Mouse (Mus musculus): ENCODE measurements around the gene Lamtor4. TPM values are rescaled to one million over a fixed set of nuclear protein-coding genes. Genes with fewer than 3 reads are reported as not detected.

Gene Lamtor4
- total RNA-seq, 2 experiments from 2014 or later: 47.7 to 49.6 TPM

DNA sequence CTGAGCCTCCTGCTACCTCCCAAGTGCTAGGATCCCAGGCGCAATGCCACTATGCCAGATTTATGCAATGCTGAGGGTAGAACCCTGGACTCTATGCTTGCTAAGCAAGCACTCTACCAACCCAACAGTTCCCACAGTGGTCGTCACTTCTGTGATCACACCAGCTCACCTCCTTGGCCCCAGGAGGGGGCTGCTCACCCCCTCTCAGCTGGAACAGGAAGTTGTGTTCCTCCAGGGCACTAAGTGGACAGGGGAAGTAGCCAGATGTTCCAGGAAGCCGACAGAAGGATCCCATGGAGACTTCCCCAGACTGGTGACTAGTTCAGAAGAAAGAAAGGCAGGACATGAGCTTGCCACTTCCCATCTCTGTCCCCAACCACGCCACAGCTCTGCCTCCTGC, 6.7 kb downstream of the Lamtor4 start:
- intact Hi-C loops (cut with DNase I): loop anchor here (5.0 kb wide), 1 partner anchor 180 kb away; the partner anchor contains the start of gene Zfp157
- Histone ChIP-seq H3K4me3 (no peak overlapping the region; the same call in 1 of the 2 replicates), H3K27ac (no peak overlapping the region)
- DNase-seq (ENCODE audit: extremely low spot score in 1 of 2, low spot score in 2 of 2): no peak
- TF ChIP-seq CTCF (IDR thresholded peaks at IDR 0.05): no peak

DNA sequence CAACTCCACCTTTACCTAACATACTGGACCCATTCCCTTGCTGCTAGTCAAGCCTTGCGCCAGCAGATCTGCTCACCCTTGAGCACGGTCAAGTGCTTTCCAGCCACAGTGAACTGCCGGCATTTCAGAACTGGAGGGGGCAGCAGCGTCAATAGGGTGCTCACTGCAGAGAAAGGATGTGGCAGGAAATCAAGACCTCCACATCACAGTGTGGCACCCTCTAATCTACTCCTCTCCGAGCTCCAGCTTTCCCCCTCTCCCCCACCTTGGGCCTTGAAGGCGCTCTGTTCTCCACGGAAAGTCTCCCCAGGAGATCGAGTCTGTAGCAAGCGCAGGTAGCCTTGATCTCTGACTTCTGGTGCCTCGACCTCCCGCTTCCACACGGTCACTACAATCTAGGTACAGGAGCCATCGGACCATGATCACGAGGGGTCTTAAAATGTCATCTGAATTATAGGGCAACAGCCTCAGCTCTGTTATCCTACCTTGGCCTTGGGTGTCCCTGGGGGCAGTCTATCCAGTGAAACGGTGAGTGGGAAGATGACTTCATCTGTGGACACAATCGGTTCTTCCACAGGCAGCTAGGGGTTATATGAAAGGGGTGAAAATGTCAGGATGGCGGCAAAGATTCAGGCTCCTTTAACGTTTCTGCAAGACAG, 7.4 kb downstream of the Lamtor4 start:
- Histone ChIP-seq H3K4me3 (peak overlapping the region; percentile 99), H3K27ac (peak overlapping the region; percentile 92)
- intact Hi-C loops (cut with DNase I): loop anchor here (5.0 kb wide), 1 partner anchor 180 kb away; the partner anchor contains the start of gene Zfp157
- TF ChIP-seq CTCF (IDR thresholded peaks at IDR 0.05): no peak
- peak in 1 of 2 experiments; percentile 11 for DNase-seq (ENCODE audit: extremely low spot score in 1 of 2, low spot score in 2 of 2)

DNA sequence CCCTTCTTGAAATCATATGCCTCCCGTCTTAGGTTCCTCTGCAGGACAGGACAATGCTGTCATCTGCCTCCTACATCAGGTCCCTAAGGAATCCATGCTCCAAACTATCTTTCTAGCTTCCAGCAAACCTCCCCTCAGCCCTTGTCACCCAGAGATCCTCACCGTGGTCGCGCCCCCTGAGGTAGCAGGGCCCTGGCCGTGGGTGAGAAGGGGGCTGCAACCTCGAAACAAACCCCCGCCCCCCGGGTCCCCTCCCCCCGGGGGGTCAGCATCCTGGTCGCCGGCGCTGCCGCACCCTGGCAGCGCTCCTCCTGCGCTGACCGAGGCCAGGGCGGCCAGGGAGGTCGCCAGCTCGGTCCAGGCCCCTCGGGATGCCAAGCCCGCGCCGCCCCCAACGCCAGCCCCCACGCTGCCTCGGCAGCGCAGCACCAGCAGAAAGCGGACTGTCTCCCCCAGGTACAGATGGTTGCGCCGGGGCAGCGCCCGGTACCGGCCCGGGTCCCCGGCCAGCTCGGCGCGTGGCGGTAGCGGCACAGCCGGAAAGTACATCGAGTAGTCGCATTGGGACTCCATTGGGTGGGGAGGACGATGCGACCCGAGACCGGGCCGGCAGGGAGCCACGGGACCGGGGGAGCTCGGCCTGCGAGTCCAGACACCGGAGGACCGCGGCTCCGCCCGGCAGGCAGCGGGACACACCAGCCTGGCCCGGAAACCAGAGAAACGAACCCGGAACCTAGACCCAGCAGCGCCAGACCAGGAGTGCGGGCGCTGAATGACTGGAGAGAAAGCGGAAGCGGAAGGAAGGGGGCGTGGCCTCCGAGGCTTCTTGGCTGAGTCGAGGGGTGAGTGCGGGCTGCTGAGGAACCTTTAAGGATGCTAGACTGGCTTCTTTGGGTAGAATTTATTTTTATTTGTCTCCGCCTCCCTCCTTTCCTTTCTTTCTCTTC, 8.3 kb downstream of the Lamtor4 start, which contains the start of gene BC037034:
BC037034 (minus strand) TSS at position 774 of the 947 bp plus-strand sequence.
- TF ChIP-seq CTCF (IDR thresholded peaks at IDR 0.05): no peak
- intact Hi-C loops (cut with DNase I): loop anchor here (5.0 kb wide), 1 partner anchor 179 kb away; the partner anchor contains the start of gene Zfp157
- peak; percentile 88 to 90 for DNase-seq (ENCODE audit: extremely low spot score in 1 of 2, low spot score in 2 of 2)

DNA sequence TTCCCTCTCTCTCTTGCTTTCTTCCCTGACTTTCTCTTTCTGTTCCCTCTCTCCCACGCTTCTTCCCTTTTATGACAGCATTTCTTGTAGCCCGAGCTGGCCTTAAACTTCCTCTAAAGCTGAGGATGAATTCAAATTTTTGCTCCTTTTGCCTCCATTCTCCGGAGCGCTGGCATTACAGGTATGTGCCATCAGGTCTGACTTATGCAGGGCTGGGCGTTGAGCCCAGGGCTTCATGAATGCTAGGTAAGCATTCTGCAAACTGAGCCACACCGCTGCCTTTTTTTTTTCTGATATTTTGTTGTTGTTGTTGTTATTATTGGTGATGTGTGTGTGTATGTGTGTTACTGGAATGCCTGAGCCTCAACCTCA, 8.9 kb downstream of the Lamtor4 start:
- Histone ChIP-seq H3K27ac (peak overlapping the region; percentile 92), H3K4me3 (peak overlapping the region; percentile 99)
- no peak for DNase-seq (ENCODE audit: extremely low spot score in 1 of 2, low spot score in 2 of 2)
- intact Hi-C loops (cut with DNase I): loop anchor here (5.0 kb wide), 1 partner anchor 178 kb away; the partner anchor contains the start of gene Zfp157
- no peak for TF ChIP-seq CTCF (IDR thresholded peaks at IDR 0.05)

More for the DNA sequence above, 8.3 kb downstream of the Lamtor4 start, which contains the start of gene BC037034:
- Histone ChIP-seq H3K27ac (peak within 1 kb of the TSS; percentile 92), H3K4me3 (peak within 1 kb of the TSS; percentile 99)

DNA sequence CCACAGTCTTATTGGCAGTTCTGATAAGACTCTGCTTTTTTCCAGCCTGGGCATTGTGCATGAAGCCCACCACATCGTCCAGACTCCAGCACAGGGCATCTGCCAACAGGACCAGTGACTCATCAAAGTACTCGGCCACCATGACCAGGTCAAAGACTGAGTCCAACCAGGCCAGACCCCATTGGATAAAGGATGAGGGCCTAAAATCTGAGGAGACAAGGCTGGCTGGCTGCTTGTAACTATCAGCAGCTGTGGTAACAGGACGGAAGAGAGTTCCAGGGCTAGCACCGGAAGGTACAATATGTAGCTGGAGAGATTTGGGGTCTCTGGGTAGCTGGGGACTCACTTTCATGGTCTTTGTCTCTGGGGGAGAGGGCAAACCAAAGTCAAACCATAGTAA, 10.4 kb downstream of the Lamtor4 start:
- intact Hi-C loops (cut with DNase I): no loop called here
- no peak for DNase-seq (ENCODE audit: extremely low spot score in 1 of 2, low spot score in 2 of 2)
- no peak overlapping the region for H3K4me3 ChIP-seq
- no peak overlapping the region for H3K27ac ChIP-seq
- no peak for TF ChIP-seq CTCF (IDR thresholded peaks at IDR 0.05)

DNA sequence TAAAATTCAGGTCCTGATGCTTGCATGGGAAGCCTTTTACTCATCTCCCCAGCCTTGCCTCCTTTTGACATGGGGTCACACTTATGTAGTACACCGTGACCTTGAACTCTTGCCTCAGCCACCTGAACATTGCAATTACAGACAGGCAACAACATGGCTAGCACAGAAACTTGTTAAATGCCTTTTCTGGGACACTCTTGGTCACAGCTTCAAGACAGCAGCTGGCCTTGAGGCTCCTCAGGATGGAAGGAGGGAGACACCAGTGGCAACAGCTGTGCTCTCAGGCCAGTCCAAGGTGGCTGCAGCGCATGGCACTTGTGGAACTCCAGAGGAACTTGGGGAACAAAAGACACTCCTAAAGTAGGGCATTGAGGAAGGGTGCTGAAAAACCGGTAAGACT, 11.8 kb downstream of the Lamtor4 start:
- Histone ChIP-seq H3K27ac (no peak overlapping the region), H3K4me3 (no peak overlapping the region)
- TF ChIP-seq CTCF (IDR thresholded peaks at IDR 0.05): no peak
- DNase-seq (ENCODE audit: extremely low spot score in 1 of 2, low spot score in 2 of 2): no peak
- intact Hi-C loops (cut with DNase I): no loop called here

DNA sequence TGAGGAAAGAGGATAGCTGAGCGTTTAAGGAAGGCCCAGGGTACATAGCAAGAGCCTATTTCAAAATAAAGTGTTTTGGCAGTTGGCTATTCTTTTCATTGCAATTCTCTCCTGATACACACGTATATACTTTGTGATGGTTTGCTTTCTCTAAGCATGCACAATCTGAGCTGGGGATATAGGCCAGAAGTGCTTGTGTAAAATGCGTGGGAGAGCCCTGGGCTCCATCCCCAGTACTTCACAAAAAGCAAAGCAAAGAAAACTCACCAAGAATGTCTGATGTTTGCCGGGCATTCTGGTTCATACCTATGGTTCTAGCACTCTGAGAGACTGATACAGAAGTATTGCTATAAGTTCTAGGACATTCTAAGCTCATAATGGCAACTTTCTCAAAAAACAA, 13.7 kb downstream of the Lamtor4 start:
- no peak for TF ChIP-seq CTCF (IDR thresholded peaks at IDR 0.05)
- intact Hi-C loops (cut with DNase I): no loop called here
- Histone ChIP-seq H3K4me3 (no peak overlapping the region), H3K27ac (no peak overlapping the region)
- DNase-seq (ENCODE audit: extremely low spot score in 1 of 2, low spot score in 2 of 2): no peak

DNA sequence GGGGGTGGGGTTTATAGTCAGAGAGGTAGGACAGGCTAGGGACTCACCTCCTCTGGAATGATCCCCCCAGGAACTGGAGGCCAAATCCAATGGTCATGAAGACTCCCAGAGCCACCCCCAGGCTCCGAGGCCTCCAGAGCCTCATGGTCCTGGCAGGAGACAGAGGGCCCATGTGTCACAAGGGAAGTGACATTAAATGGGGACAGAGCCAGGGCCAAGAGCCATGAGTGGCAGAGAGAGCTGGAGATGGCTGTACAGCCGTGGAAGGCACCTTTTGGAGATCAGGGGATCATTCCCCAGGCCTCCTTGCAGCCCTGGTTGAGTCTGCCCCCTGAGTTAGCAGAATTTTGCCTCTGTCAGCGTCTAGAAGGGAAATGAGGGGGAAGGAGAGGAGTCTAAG, 15.9 kb downstream of the Lamtor4 start:
- no peak overlapping the region for H3K4me3 ChIP-seq
- intact Hi-C loops (cut with DNase I): no loop called here
- H3K27ac ChIP-seq: no peak overlapping the region
- TF ChIP-seq CTCF (IDR thresholded peaks at IDR 0.05): no peak
- no peak for DNase-seq (ENCODE audit: extremely low spot score in 1 of 2, low spot score in 2 of 2)

DNA sequence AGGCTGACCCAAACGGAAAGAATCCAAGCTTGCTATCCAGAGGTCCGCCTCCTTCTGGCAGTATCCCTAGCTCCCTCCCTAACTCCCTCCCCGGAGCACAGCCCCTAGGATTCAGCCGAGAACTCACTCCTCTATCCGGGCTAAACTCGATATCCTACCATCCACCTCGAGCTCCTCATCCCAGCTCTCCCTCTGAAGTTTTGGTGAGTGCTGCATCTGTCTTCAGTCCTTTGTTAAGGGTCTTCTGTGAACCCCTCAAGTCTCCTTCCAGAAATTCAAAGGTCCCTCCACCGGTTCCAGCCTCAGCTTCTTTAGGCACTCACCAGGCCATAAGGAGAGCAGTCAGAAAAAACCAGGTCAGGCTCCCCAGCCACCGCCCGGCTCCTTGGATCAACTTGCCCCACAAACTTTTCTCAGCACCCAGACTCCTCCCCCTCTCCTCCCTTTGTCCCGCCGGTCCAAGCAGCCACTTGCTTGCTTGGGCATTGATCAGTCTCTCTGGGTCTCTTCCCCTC, 17.2 kb downstream of the Lamtor4 start, which contains the start of gene Gal3st4:
Gal3st4 (minus strand) TSS at position 432 of the 515 bp plus-strand sequence.
- peak within 1 kb of the TSS; percentile 14 for H3K4me3 ChIP-seq
- DNase-seq (ENCODE audit: extremely low spot score in 1 of 2, low spot score in 2 of 2): no peak
- no peak for TF ChIP-seq CTCF (IDR thresholded peaks at IDR 0.05)
- H3K27ac ChIP-seq: peak within 1 kb of the TSS; percentile 1; the same call in 1 of the 2 replicates
- intact Hi-C loops (cut with DNase I): no loop called here

DNA sequence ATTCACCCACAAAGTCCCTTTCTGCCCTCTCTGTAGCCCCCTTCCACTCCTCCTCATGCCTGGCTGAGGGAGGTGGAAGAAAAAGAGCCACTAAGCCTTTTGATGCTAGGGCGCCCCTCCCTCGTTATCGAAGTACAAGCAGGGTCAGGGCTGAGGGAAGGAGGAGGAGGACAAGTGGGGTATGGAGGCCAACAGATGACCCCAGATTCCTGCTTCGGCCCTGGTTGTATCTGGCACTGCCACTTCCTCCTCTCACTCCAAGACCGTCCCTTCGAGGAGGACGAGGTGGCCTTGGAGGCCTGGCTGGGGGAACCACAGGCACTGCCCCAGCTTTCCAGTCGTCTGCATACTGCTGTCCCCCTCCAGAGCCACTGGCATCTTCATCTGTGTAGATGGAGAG, 18.9 kb downstream of the Lamtor4 start:
- TF ChIP-seq CTCF (IDR thresholded peaks at IDR 0.05): no peak
- no peak for DNase-seq (ENCODE audit: extremely low spot score in 1 of 2, low spot score in 2 of 2)
- intact Hi-C loops (cut with DNase I): no loop called here
- H3K27ac ChIP-seq: no peak overlapping the region
- no peak overlapping the region for H3K4me3 ChIP-seq

DNA sequence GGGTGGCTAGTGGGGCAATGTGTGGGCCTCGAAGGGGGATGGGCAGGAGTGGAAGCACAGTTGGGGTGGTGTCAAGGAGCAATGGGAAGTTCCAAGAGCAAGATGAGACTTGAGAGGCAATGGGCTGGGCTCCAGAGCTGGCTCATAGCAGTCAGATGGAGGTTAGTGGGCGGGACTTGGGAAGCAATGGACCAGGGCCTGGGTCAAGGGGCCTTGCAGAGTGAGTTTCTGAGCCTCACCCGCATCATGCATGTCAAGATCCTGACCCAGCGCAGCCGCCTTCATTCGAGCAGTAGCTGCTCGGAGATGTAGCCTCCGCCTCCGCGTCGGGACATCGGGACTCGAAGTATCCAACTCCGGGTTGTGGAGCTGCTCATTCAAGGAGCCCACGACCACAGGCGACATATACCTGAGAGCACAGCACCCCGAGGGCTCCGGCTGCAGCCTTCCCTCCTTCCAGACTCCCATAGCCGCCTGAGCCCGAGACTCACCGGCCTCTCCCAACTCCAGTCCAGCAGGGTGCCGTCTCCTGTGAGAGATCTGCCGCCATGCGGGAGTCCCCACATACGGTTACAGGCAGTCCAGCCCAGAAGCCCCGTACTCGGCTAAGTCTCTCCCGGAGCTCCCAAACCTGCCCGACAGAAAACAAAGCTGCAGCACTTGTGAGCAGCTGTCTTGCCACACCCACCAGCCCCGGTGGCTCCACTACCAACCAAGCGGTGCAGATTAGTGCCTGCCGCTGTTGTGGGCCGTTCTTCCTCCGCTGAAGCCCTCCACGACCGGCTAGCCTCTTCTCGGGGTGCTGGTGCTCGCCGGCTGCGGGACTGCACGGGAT, 20.2 kb downstream of the Lamtor4 start:
- intact Hi-C loops (cut with DNase I): no loop called here
- 0 out of 2 replicates have a peak overlapping the region, but pooled peaks have one; percentile 14 for H3K4me3 ChIP-seq
- DNase-seq (ENCODE audit: extremely low spot score in 1 of 2, low spot score in 2 of 2): no peak
- H3K27ac ChIP-seq: no peak overlapping the region
- no peak for TF ChIP-seq CTCF (IDR thresholded peaks at IDR 0.05)
